Mouse (Mus musculus) left cerebral cortex, postnatal 10 days (tissue): ENCODE data around the gene Chga. TPM values are rescaled to one million over a fixed set of nuclear protein-coding genes. Genes with fewer than 3 reads are reported as not detected.

ENCODE experiments used
- DNase-seq, 2 experiments: peaks; one replicate each; pipeline ENCODE4 v3.0.0; 2021 to 2022; ENCODE audit warnings: low spot score in 2 of 2, mixed read lengths in 1 of 2; ENCODE audit errors: extremely low spot score in 1 of 2
- intact Hi-C: fragments of 180-260 bp; cut with DNase I; formaldehyde crosslinking; loops from one replicate; pipeline ENCODE4 v1.15.1; 2025
- total RNA-seq, 2 experiments: library from RNA; stranded (reverse); gene quantifications; 2 replicates each; pipeline ENCODE4 v1.2.3; 2021

The Chga gene
- total RNA-seq, 2 experiments from 2014 or later = 187 to 195 TPM

DNA sequence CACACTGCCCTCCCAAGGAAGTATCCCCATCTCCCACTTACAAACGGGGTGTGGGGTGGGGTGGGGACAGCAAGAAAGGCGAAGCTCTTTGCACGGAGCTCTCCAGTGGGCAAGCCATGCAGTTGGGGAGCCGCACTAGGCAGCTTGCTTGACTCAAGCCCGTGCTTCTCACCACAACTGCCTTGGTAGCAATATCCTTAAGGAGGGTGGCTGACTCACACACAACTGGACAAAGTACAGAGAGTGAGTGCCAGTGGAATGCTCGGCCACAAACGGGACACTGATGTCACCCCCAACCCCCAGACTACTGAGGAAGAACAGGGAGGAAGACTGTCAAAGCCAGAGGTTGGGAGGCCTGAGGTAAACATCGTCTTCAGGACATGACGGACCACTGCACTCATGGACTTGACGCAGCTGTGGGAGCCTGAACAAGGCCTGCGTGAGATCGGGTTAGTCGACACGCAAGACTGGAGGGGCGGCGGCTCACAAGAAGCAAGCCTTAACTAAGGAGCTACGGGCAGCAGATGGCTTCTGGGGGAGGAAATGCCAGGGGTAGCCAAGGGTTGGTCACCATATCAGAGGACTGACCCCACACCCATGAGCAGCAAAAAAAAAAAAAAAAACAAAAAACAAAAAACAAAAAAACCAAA is 36.1 kb downstream of the Chga start:
- intact Hi-C loops = no loop called here
- no peak for DNase-seq

DNA sequence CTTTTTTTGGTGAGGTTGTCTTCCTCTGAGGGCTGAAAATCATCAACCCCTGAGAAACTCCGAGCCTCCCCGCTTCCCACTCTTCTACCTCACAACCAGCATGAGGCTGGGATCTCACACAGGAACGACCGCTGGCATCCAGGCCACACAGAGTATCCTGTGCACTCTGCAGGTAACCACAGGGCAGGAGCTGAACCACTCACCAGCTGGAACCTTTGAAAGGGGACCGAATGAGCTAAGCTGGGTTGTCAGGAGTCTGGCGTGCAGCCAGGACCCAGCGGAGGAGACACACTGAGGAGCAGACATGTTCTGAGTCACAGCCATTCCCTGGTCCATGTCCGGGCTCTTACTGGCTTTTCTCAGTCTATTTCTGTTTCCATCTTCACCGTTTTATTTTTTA is 38.9 kb downstream of the Chga start:
- intact Hi-C loops = no loop called here

DNA sequence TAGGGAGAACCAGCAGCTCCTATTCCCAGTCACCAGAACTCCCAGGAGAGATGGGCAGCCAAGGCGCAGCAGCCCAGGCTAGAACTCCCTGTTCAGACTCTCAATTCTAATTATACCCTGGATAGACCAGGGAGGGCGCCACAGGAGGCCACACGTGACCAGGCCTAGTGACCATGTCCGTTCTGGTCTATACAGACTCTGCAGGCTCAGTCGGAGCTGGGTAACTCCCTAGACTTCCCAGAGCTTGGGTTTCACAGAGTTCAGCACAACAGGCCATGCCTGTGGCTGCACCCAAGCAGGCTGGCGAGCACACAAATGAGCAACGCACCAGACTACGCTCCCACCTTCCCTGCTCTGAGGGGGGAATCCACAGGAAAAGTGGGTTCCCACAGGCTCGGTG is 39.9 kb downstream of the Chga start:
- intact Hi-C loops = no loop called here
- no peak for DNase-seq

More for the DNA sequence above, 38.9 kb downstream of the Chga start:
- DNase-seq = peak; percentile 39 to 81

GRCm38 (mm10) chr12:102596410-102596809 is 41.6 kb downstream of the Chga start:
- intact Hi-C loops = no loop called here
- DNase-seq = no peak

- no peak for DNase-seq
- intact Hi-C loops = no loop called here
These were observed 42.7 kb downstream of the Chga start for GRCm38 (mm10) chr12:102597466-102597865.

DNA sequence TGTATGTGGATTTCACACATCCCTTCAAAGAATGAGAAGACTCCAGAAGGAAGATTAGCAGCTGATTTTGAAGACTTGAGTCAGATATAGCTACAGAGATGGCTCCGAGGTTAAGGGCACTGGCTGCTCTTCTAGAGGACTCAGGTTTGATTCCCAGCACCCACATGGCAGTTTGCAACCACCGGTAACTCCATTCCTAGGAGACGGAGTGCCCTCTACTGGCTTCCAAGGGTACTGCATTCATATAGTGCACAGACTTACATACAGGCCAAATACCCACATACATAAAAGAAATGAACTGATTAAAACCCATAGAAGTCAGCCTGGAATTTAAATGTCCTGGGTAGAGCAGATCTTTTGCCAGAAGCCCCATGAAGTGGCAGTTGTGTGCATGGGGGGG is 43.8 kb downstream of the Chga start:
- intact Hi-C loops = no loop called here
- DNase-seq = no peak

DNA sequence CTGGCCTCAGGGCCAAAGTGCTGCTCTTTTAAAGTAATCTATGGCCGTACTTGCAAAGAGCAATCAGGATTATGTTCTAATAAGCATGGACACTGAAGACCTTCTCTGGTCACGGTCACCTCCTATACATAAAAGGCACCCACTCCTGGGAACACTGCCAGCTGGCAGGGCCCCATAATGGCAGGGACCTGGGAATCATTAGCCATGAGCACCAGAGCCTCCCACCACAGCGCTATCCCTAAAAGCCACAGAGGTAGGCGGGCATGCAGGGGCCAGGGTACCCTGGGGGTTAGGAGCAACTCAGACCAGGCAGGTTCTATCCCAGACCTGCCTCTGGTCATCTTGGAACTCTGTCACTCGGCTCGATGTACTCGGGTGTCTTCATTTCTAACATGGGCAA is 45.0 kb downstream of the Chga start:
- no peak for DNase-seq
- intact Hi-C loops = no loop called here

- DNase-seq = no peak
- intact Hi-C loops = no loop called here
These were observed 45.6 kb downstream of the Chga start for GRCm38 (mm10) chr12:102600345-102600744.

GRCm38 (mm10) chr12:102601847-102602246 is 47.1 kb downstream of the Chga start:
- no peak for DNase-seq
- intact Hi-C loops = no loop called here

DNA sequence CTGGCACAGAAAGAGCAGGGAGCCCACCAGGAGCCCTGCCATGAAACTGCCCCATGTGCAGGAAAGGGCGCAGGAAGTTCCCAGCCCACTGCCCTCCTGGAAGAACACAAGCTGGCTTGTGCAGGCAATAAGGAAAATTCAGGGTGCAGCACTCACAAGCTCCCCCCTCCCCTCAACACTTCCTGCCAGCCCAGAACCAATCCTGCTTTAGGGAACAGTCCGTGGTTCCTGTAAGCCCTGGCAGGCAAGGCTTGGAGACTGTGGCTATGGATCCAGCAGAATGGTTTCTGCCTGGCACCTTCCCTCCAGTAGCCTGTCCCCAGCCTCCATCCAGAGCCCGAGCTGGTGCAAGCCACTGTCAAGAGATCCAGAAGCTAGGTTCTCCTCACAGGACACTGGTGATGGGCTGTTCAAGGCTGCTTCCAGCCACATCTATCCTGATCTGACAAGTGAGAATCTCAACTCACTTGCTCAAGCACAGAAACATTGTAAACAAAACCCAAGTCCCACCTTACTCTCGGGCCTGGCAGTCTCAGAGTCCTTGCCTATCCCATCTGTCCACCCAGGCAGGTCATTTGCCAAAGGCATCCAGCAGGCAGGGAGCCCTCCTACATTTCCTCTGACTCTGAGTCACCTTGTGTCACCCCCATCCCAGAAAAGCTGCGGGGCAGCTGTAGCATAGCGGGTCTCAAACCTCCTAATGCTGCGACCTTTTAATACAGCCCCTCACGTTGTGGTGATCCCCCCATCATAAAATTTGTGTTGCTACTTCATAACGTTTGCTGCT is 47.7 kb downstream of the Chga start:
- intact Hi-C loops = no loop called here
- no peak for DNase-seq

DNA sequence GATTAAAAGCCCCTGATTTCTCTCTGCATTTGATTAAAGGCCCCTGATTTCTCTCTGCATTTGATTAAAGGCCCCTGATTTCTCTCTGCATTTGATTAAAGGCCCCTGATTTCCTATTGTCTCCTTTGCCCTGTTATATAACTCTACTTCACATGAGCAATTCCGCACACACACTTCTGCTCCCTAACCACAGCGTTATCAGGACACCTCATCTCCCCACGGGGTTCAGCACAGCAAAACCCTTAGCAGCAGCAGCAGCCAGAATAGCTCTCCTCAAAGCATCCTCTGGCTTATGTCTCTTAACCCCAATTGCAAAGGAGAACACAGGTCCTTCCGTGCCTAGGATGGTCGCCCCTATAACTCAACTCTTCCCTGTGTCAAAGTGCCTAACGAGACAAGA is 50.8 kb downstream of the Chga start:
- intact Hi-C loops = no loop called here
- DNase-seq = no peak

DNA sequence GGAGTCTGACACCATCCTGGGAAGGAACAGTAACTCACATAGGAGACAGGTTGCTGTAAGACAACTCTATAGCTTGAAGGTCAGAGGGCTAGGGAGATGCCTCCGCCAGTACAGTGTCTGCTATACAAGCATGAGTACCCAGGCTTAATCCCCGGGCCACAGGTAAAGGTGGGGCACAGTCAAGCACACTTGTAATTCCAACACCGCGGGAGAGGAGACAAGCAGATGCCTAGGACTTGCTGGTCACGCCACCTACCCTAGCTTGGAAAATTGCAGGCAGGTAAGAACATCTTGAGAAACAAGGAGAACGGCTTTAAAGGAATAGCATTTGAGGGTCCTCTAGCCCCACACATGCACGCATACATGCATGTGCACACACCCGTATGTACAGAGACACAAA is 52.3 kb downstream of the Chga start:
- DNase-seq = no peak
- intact Hi-C loops = no loop called here

GRCm38 (mm10) chr12:102607808-102608517 is 53.2 kb downstream of the Chga start:
- no peak for DNase-seq
- intact Hi-C loops = no loop called here

DNA sequence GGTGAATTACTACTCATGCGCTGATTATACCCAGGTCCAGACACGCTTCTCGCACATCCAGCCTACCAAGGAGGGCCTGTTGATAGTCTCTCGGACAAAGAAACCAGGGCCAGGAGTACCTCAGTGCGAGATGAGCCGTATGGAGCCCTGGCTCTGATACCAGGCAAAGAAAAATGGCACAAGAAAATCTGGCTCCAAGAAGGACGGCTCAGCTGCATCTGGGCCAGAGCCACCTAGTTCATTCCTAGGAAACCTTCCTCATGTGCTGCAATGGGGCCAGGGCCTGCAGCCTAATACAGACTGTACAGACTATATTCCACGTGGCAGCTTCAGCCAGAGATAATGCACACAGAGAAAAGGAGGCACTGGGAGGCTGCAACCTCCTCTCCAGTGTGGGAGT is 56.2 kb downstream of the Chga start:
- intact Hi-C loops = no loop called here
- DNase-seq = no peak

DNA sequence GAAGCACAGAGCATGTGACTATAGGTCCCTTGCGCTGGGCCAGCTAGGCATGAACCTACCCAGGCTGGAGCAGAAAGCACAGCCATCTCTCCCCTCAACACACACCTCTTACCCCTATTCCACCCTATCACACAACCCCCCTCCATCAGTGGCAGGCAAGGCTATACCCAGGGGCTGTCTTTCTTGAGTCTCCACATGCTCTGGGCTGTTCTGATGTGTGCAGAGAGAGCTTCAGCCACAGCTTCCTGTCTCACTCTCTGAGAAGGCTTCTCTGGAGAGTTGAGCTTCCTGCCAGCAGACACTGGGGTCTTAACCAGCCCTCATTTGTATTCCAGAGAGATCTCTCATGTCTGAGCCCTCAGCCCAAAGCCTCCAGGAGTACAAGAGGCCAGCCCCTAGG is 57.7 kb downstream of the Chga start:
- intact Hi-C loops = no loop called here
- DNase-seq = no peak

DNA sequence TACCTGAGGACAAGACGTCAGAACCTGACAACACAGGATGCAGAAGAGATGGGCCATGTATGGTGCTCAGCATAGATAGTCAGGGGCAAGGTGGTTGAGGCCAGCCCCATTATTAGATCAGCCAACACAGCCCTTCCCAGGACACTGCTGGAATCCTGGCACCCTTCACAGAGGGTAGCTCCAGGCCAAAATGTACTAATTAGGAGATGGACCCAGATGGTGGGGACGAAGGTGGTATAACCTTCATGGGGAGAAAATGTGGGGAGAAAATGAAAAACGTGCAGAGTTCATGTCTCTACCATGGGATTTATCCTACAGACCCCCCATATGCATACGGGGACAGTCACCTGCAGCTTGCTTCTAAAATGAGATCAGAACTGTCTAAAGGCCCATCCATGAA is 58.6 kb downstream of the Chga start:
- intact Hi-C loops = no loop called here
- DNase-seq = no peak
